Mouse (Mus musculus) MEL (cell line): ENCODE data around the gene Lrpprc. TPM values are rescaled to one million over a fixed set of nuclear protein-coding genes. Genes with fewer than 3 reads are reported as not detected.

Source experiments
- DNase-seq: peaks from one replicate; pipeline ENCODE4 v3.0.0; 2011; ENCODE audit warnings: low read depth, low spot score
- H3K27ac ChIP-seq: 2 replicates; pipeline ENCODE4 v1.5.1; 2012; ENCODE audit warnings: low read depth, mild to moderate bottlenecking, control low read depth, low read length, moderate library complexity; ENCODE audit not compliant: control insufficient read depth
- H3K27me3 ChIP-seq, 2 experiments: fragments of 150-350 bp in 1 of 2; sonication (generic) in 1 of 2; 2 replicates each; pipeline ENCODE4 v1.6.1; 2012; ENCODE audit warnings: low read length in 2 of 2, mild to moderate bottlenecking in 2 of 2, improper control_type of control experiment in 1 of 2, moderate library complexity in 1 of 2; ENCODE audit not compliant: insufficient read depth in 2 of 2, control insufficient read depth in 1 of 2
- H3K36me3 ChIP-seq, 2 experiments: 2 replicates each; pipeline ENCODE4 v1.6.1; 2012 to 2014; ENCODE audit warnings: low read length in 2 of 2, improper control_type of control experiment in 1 of 2, inconsistent platforms in 1 of 2, mild to moderate bottlenecking in 1 of 2; ENCODE audit not compliant: insufficient read depth in 2 of 2, control insufficient read depth in 1 of 2
- H3K4me1 ChIP-seq, 2 experiments: fragments of 150-350 bp in 1 of 2; sonication (generic) in 1 of 2; 2 replicates each; pipeline ENCODE4 v1.6.1; 2012; ENCODE audit warnings: low read length in 2 of 2, improper control_type of control experiment in 1 of 2, mild to moderate bottlenecking in 1 of 2; ENCODE audit not compliant: insufficient read depth in 2 of 2, control insufficient read depth in 1 of 2
- H3K4me3 ChIP-seq, 2 experiments: fragments of 150-350 bp in 1 of 2; sonication (generic) in 1 of 2; 2 replicates each; pipeline ENCODE4 v1.5.1; 2012; ENCODE audit warnings: low read depth in 2 of 2, low read length in 2 of 2, mild to moderate bottlenecking in 2 of 2, moderate library complexity in 2 of 2, control low read depth in 1 of 2, improper control_type of control experiment in 1 of 2; ENCODE audit not compliant: control insufficient read depth in 1 of 2, insufficient read depth in 1 of 2
- H3K79me2 ChIP-seq: 2 replicates; pipeline ENCODE4 v1.6.1; 2012; ENCODE audit warnings: mild to moderate bottlenecking, low read length, moderate library complexity; ENCODE audit not compliant: control insufficient read depth, poor library complexity, insufficient read depth
- H3K9ac ChIP-seq: 2 replicates; pipeline ENCODE4 v1.6.1; 2012; ENCODE audit warnings: low read depth, mild to moderate bottlenecking, control low read depth, low read length, moderate library complexity; ENCODE audit not compliant: control insufficient read depth, poor library complexity, severe bottlenecking
- H3K9me3 ChIP-seq: fragments of 150-350 bp; sonication (generic); replicated peaks from 2 replicates; pipeline ENCODE4 v1.6.1; 2012; ENCODE audit warnings: mild to moderate bottlenecking, low read length, improper control_type of control experiment, moderate library complexity; ENCODE audit not compliant: insufficient read depth
- BHLHE40 ChIP-seq: IDR thresholded peaks from 2 replicates; pipeline ENCODE4 v1.6.1; 2012; ENCODE audit warnings: low read depth, mild to moderate bottlenecking, inconsistent platforms, low read length, improper control_type of control experiment, borderline replicate concordance
- CTCF ChIP-seq, 3 experiments: IDR thresholded peaks in 2 of 3; conservative IDR thresholded peaks in 1 of 3; 2 replicates each; pipeline ENCODE4 v1.5.1; 2011 to 2012; ENCODE audit warnings: low read length in 3 of 3, low read depth in 2 of 3, mild to moderate bottlenecking in 2 of 3, improper control_type of control experiment in 1 of 3, inconsistent platforms in 1 of 3, mixed read lengths in 1 of 3, moderate library complexity in 1 of 3; ENCODE audit not compliant: control insufficient read depth in 1 of 3, insufficient read depth in 1 of 3, poor library complexity in 1 of 3, severe bottlenecking in 1 of 3
- ELF1 ChIP-seq: IDR thresholded peaks from 2 replicates; pipeline ENCODE4 v1.6.1; 2014; ENCODE audit warnings: low read depth, mild to moderate bottlenecking, inconsistent platforms, low read length, improper control_type of control experiment, moderate library complexity
- ETS1 ChIP-seq: IDR thresholded peaks from 2 replicates; pipeline ENCODE4 v1.6.1; 2012; ENCODE audit warnings: low read depth, mild to moderate bottlenecking, inconsistent platforms, low read length, improper control_type of control experiment, moderate library complexity
- GABPA ChIP-seq: IDR thresholded peaks from 2 replicates; pipeline ENCODE4 v1.6.1; 2012; ENCODE audit warnings: low read depth, mild to moderate bottlenecking, inconsistent platforms, low read length, improper control_type of control experiment, moderate library complexity
- GATA1 ChIP-seq: IDR thresholded peaks from 2 replicates; pipeline ENCODE4 v1.6.1; 2011; ENCODE audit warnings: low read depth, low read length, improper control_type of control experiment
- JUND ChIP-seq: IDR thresholded peaks from 2 replicates; pipeline ENCODE4 v1.6.1; 2011; ENCODE audit warnings: low read depth, mild to moderate bottlenecking, improper control_type of control experiment, low read length
- KAT2A ChIP-seq: conservative IDR thresholded peaks from 2 replicates; pipeline ENCODE4 v1.6.1; 2012; ENCODE audit warnings: low read depth, low read length, improper control_type of control experiment, inconsistent platforms
- MAZ ChIP-seq: IDR thresholded peaks from 2 replicates; pipeline ENCODE4 v1.6.1; 2012; ENCODE audit warnings: low read depth, mild to moderate bottlenecking, inconsistent platforms, low read length, improper control_type of control experiment
- MYB ChIP-seq: IDR thresholded peaks from 2 replicates; pipeline ENCODE4 v1.6.1; 2011; ENCODE audit warnings: mild to moderate bottlenecking, low read depth, low read length, improper control_type of control experiment
- MYC ChIP-seq: IDR thresholded peaks from 2 replicates; pipeline ENCODE4 v1.6.1; 2011; ENCODE audit warnings: low read depth, mild to moderate bottlenecking, low read length, improper control_type of control experiment, moderate library complexity
- NELFE ChIP-seq: IDR thresholded peaks from 2 replicates; pipeline ENCODE4 v1.6.1; 2011; ENCODE audit warnings: low read depth, low read length, improper control_type of control experiment
- NRF1 ChIP-seq: IDR thresholded peaks from 2 replicates; pipeline ENCODE4 v1.6.1; 2014; ENCODE audit warnings: low read depth, mild to moderate bottlenecking, inconsistent platforms, low read length, improper control_type of control experiment, moderate library complexity; ENCODE audit not compliant: poor library complexity, insufficient read depth, severe bottlenecking
- POLR2AphosphoS2 ChIP-seq: IDR thresholded peaks from 2 replicates; pipeline ENCODE4 v1.6.1; 2011; ENCODE audit warnings: low read length, improper control_type of control experiment
- POLR2AphosphoS5 ChIP-seq: IDR thresholded peaks from 2 replicates; pipeline ENCODE4 v1.6.1; 2012; ENCODE audit warnings: low read depth, borderline replicate concordance, mild to moderate bottlenecking, inconsistent platforms, low read length, moderate library complexity, mixed read lengths
- RAD21 ChIP-seq: IDR thresholded peaks from 2 replicates; pipeline ENCODE4 v1.6.1; 2011; ENCODE audit warnings: mild to moderate bottlenecking, low read depth, low read length, improper control_type of control experiment
- RCOR1 ChIP-seq: IDR thresholded peaks from 2 replicates; pipeline ENCODE4 v1.6.1; 2012; ENCODE audit warnings: low read depth, mild to moderate bottlenecking, inconsistent platforms, low read length, improper control_type of control experiment
- SIN3A ChIP-seq: IDR thresholded peaks from 2 replicates; pipeline ENCODE4 v1.6.1; 2012; ENCODE audit warnings: low read length, improper control_type of control experiment, inconsistent platforms
- SMC3 ChIP-seq: IDR thresholded peaks from 2 replicates; pipeline ENCODE4 v1.6.1; 2011; ENCODE audit warnings: low read depth, low read length, improper control_type of control experiment
- TAL1 ChIP-seq: IDR thresholded peaks from 2 replicates; pipeline ENCODE4 v1.6.1; 2012; ENCODE audit warnings: mild to moderate bottlenecking, inconsistent platforms, low read length, moderate library complexity, mixed read lengths
- TBP ChIP-seq: IDR thresholded peaks from 2 replicates; pipeline ENCODE4 v1.8.0; 2011; ENCODE audit warnings: low read depth, low read length, improper control_type of control experiment
- TCF12 ChIP-seq: IDR thresholded peaks from 2 replicates; pipeline ENCODE4 v1.6.1; 2014; ENCODE audit warnings: low read depth, mild to moderate bottlenecking, inconsistent platforms, low read length, improper control_type of control experiment, moderate library complexity
- UBTF ChIP-seq: IDR thresholded peaks from 2 replicates; pipeline ENCODE4 v1.6.1; 2012; ENCODE audit warnings: low read depth, mild to moderate bottlenecking, inconsistent platforms, low read length, improper control_type of control experiment, moderate library complexity, borderline replicate concordance; ENCODE audit not compliant: insufficient read depth
- USF2 ChIP-seq, 2 experiments: IDR thresholded peaks; 2 replicates each; pipeline ENCODE4 v1.6.1; 2011 to 2012; ENCODE audit warnings: improper control_type of control experiment in 2 of 2, low read length in 2 of 2, borderline replicate concordance in 1 of 2, inconsistent platforms in 1 of 2, low read depth in 1 of 2, mild to moderate bottlenecking in 1 of 2; ENCODE audit not compliant: insufficient read depth in 1 of 2
- ZC3H11A ChIP-seq: IDR thresholded peaks from 2 replicates; pipeline ENCODE4 v1.6.1; 2012; ENCODE audit warnings: low read depth, mild to moderate bottlenecking, inconsistent platforms, low read length, improper control_type of control experiment
- ZKSCAN1 ChIP-seq: IDR thresholded peaks from 2 replicates; pipeline ENCODE4 v1.6.1; 2012; ENCODE audit warnings: low read depth, mild to moderate bottlenecking, inconsistent platforms, low read length, improper control_type of control experiment, moderate library complexity
- ZMIZ1 ChIP-seq: IDR thresholded peaks from 2 replicates; pipeline ENCODE4 v1.6.1; 2012; ENCODE audit warnings: low read depth, mild to moderate bottlenecking, inconsistent platforms, low read length, improper control_type of control experiment, moderate library complexity
- polyA plus RNA-seq, 2 experiments: library from polyadenylated mRNA; stranded (reverse) in 1 of 2; unstranded in 1 of 2; fragments of >175 nt in 1 of 2; fragments of >200 nt in 1 of 2; gene quantifications; 2 replicates each; pipeline versions ENCODE4 v1.2.1 to v1.2.4; 2012; ENCODE audit warnings: low replicate concordance in 2 of 2, low read depth in 1 of 2; ENCODE audit not compliant: insufficient read length in 2 of 2, insufficient read depth in 1 of 2, missing spikeins in 1 of 2
- total RNA-seq: library from RNA; depleted of rRNA; stranded (reverse); fragments of 300-350 nt; gene quantifications from 2 replicates; pipeline ENCODE4 v1.2.3, GENCODE M21; 2012

The Lrpprc gene
- total and polyA plus RNA-seq, 3 experiments, result 82.6 to 204 (median 99.1) TPM

DNA sequence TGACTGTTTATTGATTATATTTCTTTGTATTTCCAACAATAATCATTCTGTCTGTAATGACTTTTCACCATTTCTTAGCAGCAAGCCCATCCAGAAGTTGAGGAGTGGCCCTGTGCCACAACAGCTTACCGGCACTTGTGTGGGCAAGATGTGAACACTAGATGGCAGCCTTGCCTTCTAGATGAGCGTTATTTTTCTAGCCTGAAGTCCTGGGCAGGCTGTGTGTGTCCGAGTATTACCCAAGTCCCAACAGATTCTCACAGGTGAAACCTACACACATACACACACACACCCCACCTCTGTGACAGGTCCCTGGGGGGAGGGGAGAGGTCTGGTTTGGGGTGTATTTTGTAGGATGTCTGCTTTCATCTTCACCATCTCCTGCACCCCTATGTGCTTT, 47.2 kb upstream of the Lrpprc start:
- no peak overlapping the region for H3K4me3 ChIP-seq
- no peaks in the 10 kb centered on the region for H3K4me1 ChIP-seq

GRCm38 (mm10) chr17:84835249-84835648, 44.7 kb upstream of the Lrpprc start:
- TF ChIP-seq POLR2AphosphoS5, result no peak
- TF ChIP-seq BHLHE40, result no peak
- TF ChIP-seq ZMIZ1, result no peak
- TF ChIP-seq POLR2AphosphoS2, result no peak
- TF ChIP-seq NRF1, result no peak
- TF ChIP-seq RCOR1, result no peak
- no peak for TF ChIP-seq GATA1
- no peak for TF ChIP-seq TBP
- TF ChIP-seq KAT2A, result no peak
- TF ChIP-seq MYB, result no peak
- no peak for TF ChIP-seq MYC
- no peak for TF ChIP-seq UBTF
- TF ChIP-seq SIN3A, result no peak
- TF ChIP-seq ZC3H11A, result no peak
- no peak for TF ChIP-seq GABPA
- no peak for TF ChIP-seq TAL1
- TF ChIP-seq ELF1, result no peak
- no peak for TF ChIP-seq USF2 (IDR thresholded peaks at IDR 0.05; ENCODE audit: borderline replicate concordance in 1 of 2, insufficient read depth in 1 of 2, low read depth in 1 of 2, low read length in 2 of 2)
- TF ChIP-seq TCF12, result no peak
- DNase-seq, result no peak
- no peaks in the 10 kb centered on the region for H3K36me3 ChIP-seq
- peaks cover 3 to 5% of the 10 kb centered on the region in 2 experiments for H3K27me3 ChIP-seq
- H3K4me3 ChIP-seq, result no peak overlapping the region
- no peak overlapping the region for H3K27ac ChIP-seq
- no peaks in the 10 kb centered on the region for H3K4me1 ChIP-seq
- H3K9me3 ChIP-seq, result no peaks in the 10 kb centered on the region
- no peak overlapping the region for H3K9ac ChIP-seq
- H3K79me2 ChIP-seq, result no peaks in the 10 kb centered on the region

More for the DNA sequence above, 47.2 kb upstream of the Lrpprc start:
- no peaks in the 10 kb centered on the region for H3K79me2 ChIP-seq
- H3K9me3 ChIP-seq, result no peaks in the 10 kb centered on the region
- DNase-seq, result peak; percentile 71
- H3K27me3 ChIP-seq, result peaks cover 2 to 3% of the 10 kb centered on the region in 2 experiments; a peak in 3 of 4 replicates
- H3K27ac ChIP-seq, result no peak overlapping the region
- H3K9ac ChIP-seq, result no peak overlapping the region
- no peaks in the 10 kb centered on the region for H3K36me3 ChIP-seq
- TF ChIP-seq RCOR1 (no peak), NELFE (no peak), ZC3H11A (peak; percentile 79), RAD21 (peak; percentile 95), JUND (no peak), POLR2AphosphoS2 (no peak), BHLHE40 (no peak), ETS1 (no peak), UBTF (no peak), ZKSCAN1 (no peak), MAZ (no peak), SMC3 (peak; percentile 87), NRF1 (no peak), TCF12 (no peak), USF2 (IDR thresholded peaks at IDR 0.05; ENCODE audit: borderline replicate concordance in 1 of 2, insufficient read depth in 1 of 2, low read depth in 1 of 2, low read length in 2 of 2) (no peak), TAL1 (no peak), CTCF (IDR thresholded peaks at IDR 0.05 in 2 of 3, conservative IDR thresholded peaks at IDR 0.05 in 1 of 3; ENCODE audit: control insufficient read depth in 1 of 3, insufficient read depth in 1 of 3, low read depth in 2 of 3, low read length in 3 of 3, poor library complexity in 1 of 3, severe bottlenecking in 1 of 3) (peak; percentile 65 to 92 (median 85))
